Mouse (Mus musculus): ENCODE measurements around the gene Ptgfrn. TPM values are rescaled to one million over a fixed set of nuclear protein-coding genes. Genes with fewer than 3 reads are reported as not detected.
A peak's percentile ranks its signal among the peaks of the same experiment; 100 is the strongest.

The Ptgfrn gene
- total RNA-seq, 2 experiments from 2014 or later, result 0.02 to 0.12 TPM

DNA sequence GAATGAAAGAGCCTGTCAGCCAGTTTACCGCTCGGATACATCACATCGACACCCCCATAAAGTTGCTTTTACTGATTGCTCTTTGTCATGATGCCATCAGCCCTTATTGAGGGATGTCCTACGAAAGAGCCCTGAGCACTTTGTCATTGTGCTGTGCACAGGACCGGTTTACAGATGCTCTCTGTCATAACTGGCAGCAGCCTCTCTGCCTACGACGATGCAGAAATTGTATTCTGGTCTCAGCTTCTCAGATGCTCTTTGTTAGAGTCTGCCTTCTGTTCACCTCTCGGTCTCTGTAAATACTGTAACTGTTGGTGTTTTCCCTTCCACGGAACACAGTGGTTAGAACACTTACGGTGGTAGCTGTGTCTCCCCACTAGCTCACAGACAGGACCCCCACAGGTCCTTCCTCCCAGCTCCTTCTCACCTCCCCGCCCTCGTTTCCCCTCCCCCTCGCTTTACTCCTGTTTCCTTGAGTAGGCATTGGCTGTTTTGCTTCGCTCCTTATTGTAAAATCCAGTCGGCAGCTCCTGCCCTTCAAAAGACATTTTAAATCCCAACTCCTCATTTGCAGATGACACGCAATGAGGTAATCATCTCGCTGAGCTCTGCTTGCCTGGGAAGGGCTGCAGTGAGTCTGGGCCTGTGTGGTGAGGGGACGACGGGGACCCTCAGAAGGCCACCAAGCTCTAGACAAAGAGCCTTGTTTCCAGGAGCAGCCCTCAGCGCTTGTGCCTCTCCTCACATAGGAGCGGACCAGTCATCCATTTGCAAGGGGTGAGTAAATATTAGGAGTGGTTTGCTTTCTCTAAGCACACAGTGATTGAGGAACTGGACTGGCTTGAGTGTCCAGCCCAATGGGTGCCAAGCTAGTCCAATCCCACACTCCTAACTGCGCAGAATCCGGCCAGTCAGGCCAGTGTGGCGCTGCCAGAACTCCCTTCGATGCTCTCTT, 6.6 kb upstream of the Ptgfrn start:
- ATAC-seq (replicated peaks; ENCODE audit: poor library complexity), result 0 out of 2 replicates have a peak, but pooled peaks have one; percentile 9

DNA sequence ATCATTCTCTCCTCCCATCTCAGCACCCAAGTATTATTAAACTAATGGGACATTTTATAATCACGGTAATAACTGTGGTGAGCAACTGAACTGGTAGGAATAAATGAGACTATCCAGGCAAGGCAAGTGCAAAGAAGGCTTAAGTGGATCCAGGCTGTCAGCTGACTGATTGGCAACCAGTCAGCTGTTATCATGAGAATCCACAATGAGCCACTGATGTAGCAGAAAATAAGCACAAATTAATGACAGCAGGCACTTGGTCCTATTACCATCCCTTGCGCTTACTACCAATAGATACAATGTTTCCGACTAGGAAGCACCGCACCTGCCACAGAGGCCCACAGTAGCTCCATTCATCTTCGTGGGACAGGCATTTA, 2.4 kb upstream of the Ptgfrn start:
- no peak for ATAC-seq (replicated peaks; ENCODE audit: poor library complexity)

- no peak for ATAC-seq (replicated peaks; ENCODE audit: poor library complexity)
Observed at GRCm38 (mm10) chr3:101111848-101112517, 1.9 kb upstream of the Ptgfrn start.

- no peak for ATAC-seq (replicated peaks; ENCODE audit: poor library complexity)
Observed at GRCm38 (mm10) chr3:101111321-101111720, 1.2 kb upstream of the Ptgfrn start.

DNA sequence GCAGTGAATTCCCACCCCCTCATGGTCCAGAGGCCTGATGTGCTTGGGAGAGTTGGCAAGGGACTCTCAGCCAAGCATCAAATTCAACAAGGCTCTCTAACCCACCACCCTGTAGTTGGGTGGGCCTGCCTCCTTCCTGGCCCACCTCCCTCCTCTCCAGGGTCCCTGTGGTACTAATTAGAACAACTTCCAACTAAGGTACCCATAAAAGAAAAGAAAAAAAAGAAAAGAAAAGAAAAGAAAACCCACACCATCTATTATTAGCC, 693 bp upstream of the Ptgfrn start:
- ATAC-seq (replicated peaks; ENCODE audit: poor library complexity), result no peak

- peak; percentile 16; the same call in 1 of the 2 replicates for ATAC-seq (replicated peaks; ENCODE audit: poor library complexity)
Observed at GRCm38 (mm10) chr3:101109558-101110021, 488 bp downstream of the Ptgfrn start.

- ATAC-seq (replicated peaks; ENCODE audit: poor library complexity), result no peak
Observed at GRCm38 (mm10) chr3:101108848-101109247, 1.2 kb downstream of the Ptgfrn start.

DNA sequence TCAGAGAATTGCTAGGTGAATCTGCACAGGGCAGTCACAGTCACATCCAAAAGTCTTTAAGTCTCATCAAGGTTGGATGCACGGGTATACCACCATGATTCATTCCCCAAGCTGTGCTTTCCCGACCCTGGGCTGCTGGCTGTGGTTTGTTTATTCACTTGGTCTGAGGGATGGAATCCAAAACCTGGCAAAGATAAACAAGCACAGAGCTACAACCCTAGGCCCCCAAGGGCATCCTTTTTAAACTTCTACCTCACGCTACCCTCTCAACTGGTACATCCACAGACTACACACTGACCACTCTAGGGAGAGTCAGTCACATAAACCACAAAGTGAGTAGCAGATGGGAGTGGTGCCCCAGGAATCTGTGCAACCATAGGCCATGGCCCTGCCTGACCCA, 1.8 kb downstream of the Ptgfrn start:
- ATAC-seq (replicated peaks; ENCODE audit: poor library complexity), result no peak

DNA sequence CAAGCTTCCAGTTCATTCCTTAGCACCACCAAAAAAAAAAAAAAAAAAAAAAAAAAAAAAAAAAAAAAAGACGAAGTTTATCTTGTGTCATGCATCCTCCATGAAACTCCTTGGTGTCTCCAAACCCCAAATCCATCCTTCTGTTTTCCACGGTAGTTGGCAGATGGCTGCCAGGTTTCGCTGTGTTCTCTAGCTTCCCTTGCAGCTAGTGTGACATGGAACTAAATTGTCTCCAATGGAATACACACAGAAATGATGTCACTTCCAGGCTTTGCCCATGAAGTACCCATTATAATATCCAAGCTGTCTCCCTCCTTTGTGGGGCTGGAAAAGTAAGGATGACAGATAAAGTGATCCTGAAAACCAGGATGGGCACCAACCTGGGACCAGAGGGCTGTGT, 3.8 kb downstream of the Ptgfrn start:
- ATAC-seq (replicated peaks; ENCODE audit: poor library complexity), result no peak

DNA sequence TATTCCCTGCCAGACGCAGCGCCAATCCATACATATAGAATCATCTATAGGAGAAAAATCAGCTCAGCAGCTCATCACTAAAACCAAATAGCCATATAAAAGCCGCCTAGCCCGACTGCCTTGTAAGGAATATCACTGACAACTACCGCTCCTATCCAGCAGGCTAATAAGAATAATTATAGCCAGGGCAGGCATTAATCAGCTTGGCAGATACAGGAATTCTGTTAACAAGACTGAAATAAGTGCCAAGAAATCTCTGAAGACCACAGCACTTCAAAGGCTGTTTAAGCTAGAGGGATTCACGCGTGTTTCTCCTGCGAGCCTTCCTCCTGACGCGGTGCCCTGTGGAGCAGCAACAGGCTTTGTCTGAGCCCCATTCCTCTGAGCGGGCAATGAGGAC, 4.6 kb downstream of the Ptgfrn start:
- no peak for ATAC-seq (replicated peaks; ENCODE audit: poor library complexity)

GRCm38 (mm10) chr3:101104883-101105282, 5.2 kb downstream of the Ptgfrn start:
- no peak for ATAC-seq (replicated peaks; ENCODE audit: poor library complexity)

DNA sequence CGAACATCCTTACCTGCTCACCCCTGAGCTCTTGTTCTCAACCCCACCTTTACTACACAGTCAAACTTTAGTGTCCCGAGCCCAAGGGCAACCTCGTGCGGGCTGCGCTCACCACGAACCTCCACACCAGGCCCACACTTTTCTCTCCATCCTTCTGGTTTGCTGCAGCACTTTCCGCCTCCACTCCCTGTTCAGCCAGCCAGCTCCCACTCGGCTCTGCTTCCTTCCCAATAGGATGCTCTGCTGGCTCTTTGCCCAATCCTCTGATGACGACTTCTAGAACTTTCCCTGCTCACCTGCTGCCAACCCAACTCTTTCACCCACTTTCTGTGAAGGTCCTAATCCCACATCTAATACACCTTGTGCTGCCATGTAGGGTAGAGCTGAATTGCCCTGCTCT, 6.3 kb downstream of the Ptgfrn start:
- ATAC-seq (replicated peaks; ENCODE audit: poor library complexity), result no peak

DNA sequence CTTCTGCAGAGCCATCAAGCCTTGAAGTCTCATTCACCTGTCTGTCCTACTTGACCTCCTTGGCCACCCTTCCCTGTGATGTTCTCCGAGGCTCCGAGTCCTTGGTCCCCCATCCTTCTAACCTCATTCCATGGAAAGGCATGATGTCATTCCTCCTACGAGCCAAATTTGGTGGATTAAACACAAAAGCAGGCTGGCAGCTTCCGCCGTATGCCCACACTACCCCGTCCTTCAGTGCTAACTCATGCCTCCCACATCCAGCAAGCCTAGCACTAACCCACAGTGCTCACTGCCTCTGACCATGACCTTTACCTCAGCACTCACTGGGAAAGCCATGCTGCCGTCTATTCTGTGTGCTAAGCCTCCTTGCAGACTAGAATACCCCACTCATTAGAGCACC, 8.0 kb downstream of the Ptgfrn start:
- no peak for ATAC-seq (replicated peaks; ENCODE audit: poor library complexity)

- ATAC-seq (replicated peaks; ENCODE audit: poor library complexity), result no peak
Observed at GRCm38 (mm10) chr3:101101184-101101583, 8.9 kb downstream of the Ptgfrn start.

- no peak for ATAC-seq (replicated peaks; ENCODE audit: poor library complexity)
Observed at GRCm38 (mm10) chr3:101099701-101100357, 10.2 kb downstream of the Ptgfrn start.

GRCm38 (mm10) chr3:101098073-101098472, 12.0 kb downstream of the Ptgfrn start:
- ATAC-seq (replicated peaks; ENCODE audit: poor library complexity), result peak; percentile 31; the same call in 1 of the 2 replicates

DNA sequence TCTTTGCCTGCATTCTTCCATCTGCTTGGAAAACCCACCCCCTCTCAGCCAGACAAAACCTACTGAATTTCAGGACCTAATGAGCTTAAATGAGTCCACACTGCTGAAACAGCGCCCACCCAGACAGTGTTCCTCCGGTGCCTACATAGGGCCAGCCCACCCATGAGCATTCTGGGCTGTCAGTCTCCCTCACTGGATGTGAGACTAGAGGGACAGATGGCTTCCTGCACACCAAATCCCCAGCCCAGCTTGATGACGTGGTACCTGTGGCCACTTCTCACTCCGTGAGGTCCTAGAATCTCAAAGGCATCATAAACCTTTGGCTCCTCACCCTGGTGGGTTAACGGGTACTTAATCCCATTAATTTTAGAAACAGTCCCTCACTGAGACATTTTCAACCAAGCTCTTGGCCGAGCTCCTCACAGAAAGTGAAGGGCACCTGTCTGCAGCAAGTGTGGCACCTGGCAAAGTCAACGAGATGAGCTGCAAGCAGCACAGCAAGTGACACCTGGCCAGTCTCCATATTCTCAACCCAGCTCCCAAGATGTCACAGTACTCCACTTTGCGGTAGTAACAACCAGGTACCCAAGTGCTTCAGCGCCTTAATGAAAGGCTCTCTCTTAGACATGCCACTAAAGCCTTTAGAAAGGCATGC, 12.8 kb downstream of the Ptgfrn start:
- ATAC-seq (replicated peaks; ENCODE audit: poor library complexity), result no peak

- ATAC-seq (replicated peaks; ENCODE audit: poor library complexity), result no peak
Observed at GRCm38 (mm10) chr3:101095761-101096449, 14.2 kb downstream of the Ptgfrn start.

DNA sequence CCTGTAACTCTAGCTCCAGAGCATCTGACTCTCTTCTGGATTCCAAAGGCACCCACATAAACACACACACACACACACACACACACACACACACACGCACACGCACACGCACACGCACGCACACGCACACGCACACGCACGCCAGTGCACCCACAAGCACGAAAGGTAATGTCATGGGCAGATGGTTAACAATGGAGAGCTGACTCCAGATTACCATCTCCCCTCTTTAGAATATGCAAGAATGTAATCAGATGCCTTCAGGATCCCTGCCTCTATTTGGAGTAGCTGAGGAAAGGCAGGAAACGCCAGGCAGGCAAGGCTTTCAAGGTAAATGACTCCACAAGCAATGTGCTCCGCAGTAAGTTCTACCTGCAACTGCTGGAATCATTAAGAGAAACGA, 17.9 kb downstream of the Ptgfrn start:
- no peak for ATAC-seq (replicated peaks; ENCODE audit: poor library complexity)

DNA sequence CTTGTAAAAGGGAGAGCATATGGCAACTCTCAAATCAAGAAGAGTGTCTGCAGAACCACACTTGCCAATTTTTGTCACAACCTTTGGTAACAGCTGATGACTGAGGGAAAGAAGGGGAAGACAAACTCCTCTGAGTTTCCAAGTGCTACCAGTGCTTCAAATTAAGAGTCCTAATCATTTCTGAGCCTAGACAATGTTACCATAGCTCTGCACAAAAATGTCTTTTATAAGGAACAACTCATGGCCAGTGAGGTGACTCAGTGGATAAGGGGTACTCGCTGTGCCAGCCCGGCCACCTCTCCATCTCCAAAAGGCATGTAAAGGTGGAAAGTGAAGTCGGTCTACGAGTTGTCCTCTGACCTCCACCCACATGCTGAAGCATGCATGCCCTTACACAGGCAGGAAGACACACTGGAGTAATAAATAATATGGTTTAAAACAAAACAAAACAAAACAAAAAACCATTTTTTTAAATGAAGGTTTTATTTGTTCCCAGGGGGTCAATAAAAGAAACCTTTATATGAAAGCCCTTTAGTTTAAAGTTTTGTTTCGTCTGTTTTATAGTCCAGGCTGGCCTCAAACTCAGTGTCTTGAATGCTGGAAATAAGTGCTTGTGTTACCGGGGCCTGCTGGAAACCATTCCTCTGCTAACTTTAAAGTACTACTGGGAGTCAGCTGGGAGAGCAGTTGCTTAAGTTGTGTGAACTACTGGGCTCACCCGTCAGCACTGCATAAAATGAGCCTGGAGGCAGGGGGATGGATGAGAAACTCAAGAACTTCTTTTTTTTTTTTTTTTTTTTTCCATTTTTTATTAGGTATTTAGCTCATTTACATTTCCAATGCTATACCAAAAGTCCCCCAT, 23.3 kb downstream of the Ptgfrn start:
- no peak for ATAC-seq (replicated peaks; ENCODE audit: poor library complexity)

Measured in megakaryocyte progenitor cell, adult 5-6 weeks (primary cell).